Mouse (Mus musculus) T-helper 2 cell (primary cell): ENCODE results near the gene Rpp25l.

Source experiments
- in situ Hi-C: fragments of 300-600 bp; cut with MboI, MseI; formaldehyde crosslinking; loops from one replicate; pipeline ENCODE4 v1.15.1; 2025; ENCODE audit warnings: high pct_unique_total_duplicates

The Rpp25l gene

DNA sequence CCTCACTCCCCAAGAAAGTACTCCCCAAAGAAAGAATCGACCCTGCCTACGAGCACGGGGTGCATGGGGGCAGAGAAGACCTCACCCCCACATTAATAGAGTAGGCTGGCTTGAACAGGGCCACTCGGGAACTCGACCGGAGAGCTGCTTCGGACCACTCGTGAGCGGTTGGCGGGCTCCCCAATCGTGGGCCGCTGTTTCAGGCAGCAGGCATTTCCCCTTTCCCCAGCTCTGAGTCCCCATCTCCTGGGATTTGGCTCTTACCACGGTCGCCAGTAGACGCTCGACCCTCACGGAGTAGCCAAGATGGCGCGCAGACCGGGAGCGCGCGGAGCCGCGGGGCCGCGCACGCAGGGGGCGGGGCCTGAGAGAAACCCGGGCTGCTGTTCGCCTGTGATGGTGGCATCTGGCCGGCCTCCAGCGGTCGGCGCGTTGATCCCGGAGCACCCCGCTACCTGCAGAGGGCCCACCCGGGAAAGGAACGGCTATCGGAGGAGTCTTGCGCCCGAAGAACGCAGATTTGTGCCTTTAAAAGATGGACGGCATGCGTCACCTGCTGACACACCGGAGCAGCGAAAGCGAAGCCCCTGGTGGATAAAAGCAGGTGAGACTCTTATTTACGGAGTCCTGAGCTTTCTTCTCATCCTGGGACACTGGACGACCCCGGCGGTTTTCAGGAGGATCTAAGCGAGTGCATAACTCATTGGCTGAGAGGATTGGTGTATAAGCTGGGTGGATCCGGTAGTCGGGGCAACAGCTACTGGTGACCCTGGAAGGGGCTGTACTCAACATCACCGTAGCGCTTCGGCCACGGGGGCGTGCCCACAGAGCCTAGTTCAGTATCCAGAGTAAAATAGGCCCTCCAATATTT lies at the start of gene Rpp25l:
Gene Rpp25l (minus strand): TSS at position 338 of the 871 bp plus-strand sequence.
- in situ Hi-C loops, result loop anchor here (10.0 kb wide), 2 partner anchors 869 to 1449 kb away; partner anchors contain the start of genes Smim27 and Topors

DNA sequence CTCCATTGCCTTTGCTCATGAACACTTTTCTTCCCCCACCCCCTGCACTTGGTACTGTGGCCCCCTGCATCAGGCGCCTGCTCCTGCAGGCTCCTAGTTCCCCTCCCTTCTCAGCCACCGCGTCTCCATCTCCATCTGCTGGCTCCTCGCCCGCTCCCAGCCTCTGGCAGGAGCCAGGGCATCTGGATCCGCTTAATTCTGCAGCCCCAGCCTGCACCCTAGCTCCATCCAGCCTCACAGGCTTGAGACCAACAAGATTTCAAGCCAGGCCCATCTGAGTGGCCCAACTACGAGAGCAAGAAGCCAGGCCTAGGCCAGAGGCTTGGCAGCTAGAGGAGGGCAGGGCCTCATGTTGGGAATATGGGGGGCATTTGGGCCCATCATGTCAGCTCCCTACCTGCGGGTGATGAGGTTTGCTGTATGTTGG lies 49.4 kb upstream of the Rpp25l start:
- in situ Hi-C loops, result loop anchor here (10.0 to 25.0 kb wide), 2 partner anchors 402 to 500 kb away; partner anchors contain the start of genes Ccl21b and Gm13305

DNA sequence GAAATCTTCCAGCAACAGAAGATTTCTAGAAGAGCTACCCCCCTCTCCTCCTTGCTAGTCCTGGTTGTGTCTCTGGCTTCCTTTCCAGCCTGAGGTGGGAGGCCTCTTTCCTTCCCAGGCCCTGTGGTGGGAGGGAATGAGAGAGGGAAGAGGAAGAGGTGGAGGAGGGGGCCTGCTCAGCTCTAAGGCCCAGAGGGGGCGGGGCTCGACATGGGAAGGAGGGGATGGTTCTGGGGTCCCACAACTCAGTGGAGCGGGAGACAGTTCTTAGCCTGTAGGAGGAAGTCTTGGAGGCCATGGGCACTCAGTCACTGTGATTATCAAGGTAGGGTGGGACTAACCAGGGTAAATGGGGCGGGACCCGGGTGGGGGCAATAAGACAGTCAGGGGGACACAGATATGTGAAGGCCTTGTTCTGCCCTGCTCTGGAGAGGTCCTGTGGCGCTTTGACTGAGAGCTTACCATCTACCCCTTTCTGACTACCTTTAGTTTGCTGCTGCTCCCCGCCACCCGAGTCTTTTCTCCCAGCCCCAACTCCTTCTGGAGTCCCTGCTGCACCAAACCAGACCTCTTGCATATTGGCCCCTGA lies 48.9 kb upstream of the Rpp25l start:
- in situ Hi-C loops, result loop anchor here (10.0 to 25.0 kb wide), 2 partner anchors 403 to 500 kb away; partner anchors contain the start of genes Ccl21b and Gm13305

DNA sequence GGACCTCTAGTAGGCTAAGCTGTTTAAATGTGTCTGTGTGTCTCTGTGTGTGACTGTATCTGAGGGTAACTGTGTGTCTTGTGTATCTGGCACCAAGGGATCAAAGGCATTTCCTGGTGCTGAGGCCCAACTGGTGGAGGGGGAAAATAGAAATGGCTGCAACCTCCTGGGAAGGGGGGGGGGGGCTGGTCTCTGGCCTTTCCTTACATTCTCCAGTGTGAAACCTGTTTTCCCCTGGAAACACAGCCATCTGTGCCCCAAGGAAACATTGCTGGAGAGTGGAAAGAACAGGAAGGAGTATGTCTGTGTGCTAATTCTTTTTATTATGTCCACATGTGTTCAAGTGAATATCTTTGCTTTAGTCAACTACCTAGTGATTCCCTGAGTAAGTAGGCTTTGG lies 48.3 kb upstream of the Rpp25l start:
- in situ Hi-C loops, result loop anchor here (10.0 to 25.0 kb wide), 2 partner anchors 403 to 501 kb away; partner anchors contain the start of genes Ccl21b and Gm13305

DNA sequence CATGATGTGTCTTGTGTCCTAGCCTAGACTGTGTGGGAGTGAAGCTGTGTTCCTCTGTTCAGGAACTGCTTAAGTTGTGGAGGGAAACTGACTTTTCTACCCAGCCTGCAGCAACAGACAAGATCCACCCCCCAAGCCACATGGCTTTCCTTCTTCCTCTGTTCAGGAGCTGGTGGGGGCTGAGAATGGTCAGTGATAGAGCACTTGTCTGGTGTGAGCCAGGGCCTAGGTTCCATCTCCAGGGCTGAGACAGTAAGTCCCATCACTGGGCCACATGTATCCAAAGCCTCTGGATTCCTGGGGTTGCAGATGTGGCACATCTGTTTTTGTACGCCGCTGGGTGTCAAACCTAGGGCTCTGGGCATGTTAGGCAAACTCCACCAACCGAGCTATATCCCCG lies 47.6 kb upstream of the Rpp25l start:
- in situ Hi-C loops, result loop anchor here (10.0 to 25.0 kb wide), 2 partner anchors 404 to 501 kb away; partner anchors contain the start of genes Ccl21b and Gm13305

DNA sequence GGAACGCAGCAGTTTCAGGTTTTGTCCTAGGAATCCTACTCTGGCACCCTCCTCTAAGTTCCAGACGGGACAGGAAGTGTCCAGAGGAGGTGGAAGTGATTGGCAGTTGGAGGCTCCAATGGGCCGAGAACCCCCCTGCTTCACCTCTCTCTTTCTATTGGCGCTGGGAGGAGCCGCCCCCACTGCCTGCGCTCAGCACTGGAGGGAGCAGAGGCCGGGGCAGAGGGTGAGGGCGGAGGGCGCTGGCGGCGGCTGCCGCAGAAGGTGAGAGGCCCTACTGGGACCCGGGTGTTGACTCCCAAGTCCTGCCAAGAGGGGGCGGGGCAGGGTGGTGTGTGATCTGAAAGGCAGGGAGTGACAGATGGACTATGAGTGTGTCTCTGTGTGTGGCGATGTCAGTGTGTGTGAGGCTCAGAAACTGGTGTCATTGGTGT lies 47.0 kb upstream of the Rpp25l start:
- in situ Hi-C loops, result loop anchor here (10.0 to 25.0 kb wide), 2 partner anchors 404 to 502 kb away; partner anchors contain the start of genes Ccl21b and Gm13305

DNA sequence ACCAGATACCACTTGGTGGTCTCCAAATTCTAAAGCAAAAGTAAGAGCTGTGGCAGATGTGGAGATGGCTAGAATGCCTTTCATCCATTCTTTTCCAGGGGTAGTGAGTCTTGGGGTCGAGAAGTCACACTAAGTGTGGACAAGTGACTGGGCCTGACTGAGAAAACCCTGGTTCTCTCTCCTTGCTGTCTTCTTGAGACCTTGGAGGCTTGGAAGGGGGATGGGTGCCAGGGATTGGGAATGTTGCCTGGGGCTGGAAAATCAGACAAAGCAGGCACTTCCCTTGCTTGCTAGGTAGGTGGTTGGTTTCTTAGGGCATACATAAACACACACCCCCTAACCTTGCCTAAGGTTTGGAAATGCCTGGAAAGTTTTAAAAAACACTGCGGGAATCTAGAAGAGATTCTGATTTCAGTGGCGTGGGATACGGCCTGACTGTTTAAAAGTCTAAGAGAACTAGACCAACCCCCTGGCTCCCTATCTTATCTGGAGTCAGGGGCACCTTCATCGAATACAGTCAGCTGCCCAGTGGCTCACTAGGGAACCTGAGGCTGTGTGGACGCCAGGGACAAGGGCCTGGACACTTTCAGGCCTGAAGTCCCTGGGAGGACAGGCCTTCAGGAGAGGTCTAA lies 46.4 kb upstream of the Rpp25l start:
- in situ Hi-C loops, result loop anchor here (10.0 to 25.0 kb wide), 2 partner anchors 405 to 503 kb away; partner anchors contain the start of genes Ccl21b and Gm13305

DNA sequence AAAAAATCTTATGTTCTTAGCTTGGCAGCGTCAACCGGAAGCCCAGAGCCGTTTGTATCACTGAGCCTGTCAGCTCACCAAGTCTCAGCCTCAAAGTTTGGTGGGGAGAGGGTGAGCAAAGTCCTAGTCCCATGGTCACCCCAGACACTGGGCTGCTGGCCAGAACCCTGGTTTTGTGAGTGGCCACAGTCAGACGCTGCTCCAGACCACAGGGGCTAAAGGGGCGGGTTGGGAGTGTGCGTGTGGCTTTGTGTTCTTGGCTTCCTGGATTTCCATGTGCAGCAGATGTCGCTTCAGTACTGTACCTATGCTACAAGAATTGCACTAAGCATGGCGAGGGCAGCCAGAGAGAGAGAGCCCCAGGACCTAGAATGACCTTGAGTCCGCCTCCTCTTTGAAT lies 45.9 kb upstream of the Rpp25l start:
- in situ Hi-C loops, result loop anchor here (25.0 kb wide), 1 partner anchor 503 kb away; the partner anchor contains the start of gene Ccl21b

DNA sequence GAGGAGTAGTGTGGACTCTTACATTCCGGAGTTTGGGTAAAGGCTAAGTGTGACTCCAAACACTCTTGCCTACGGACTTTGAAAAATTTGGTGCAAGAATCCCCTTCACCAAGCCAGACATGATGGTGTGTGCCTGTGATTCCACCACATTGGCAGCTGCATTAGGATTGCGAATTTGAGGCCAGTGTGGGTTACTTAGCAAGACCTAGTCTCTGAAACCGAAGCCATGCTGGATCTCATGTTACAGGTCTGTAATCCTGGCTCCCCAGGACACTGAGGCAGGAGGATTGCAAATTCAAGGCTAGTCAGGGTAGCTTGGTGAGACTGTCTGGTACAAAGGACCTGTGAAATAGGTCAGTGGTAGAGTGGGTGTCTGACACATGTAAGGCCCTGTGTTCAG lies 45.4 kb upstream of the Rpp25l start:
- in situ Hi-C loops, result loop anchor here (25.0 kb wide), 1 partner anchor 504 kb away; the partner anchor contains the start of gene Ccl21b

DNA sequence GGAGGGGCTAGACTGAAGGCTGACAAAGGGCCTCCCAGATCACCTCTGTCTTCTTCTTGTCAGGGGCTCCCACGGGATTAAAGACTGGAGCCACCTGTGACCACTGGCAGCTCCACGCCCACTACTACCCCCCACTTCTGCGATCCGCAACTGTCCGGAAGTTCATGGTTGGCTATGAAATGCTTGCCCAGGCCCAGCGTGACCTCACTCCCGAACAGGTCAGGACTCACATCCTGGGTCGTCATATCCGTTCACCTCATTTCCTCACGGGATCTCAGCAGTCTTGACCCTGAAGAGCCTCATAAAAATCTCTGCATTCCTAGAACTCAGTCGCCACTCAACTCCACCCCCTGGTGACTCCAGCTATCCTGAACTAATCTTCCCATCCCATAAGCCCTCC lies 44.7 kb upstream of the Rpp25l start:
- in situ Hi-C loops, result loop anchor here (25.0 kb wide), 1 partner anchor 504 kb away; the partner anchor contains the start of gene Ccl21b

DNA sequence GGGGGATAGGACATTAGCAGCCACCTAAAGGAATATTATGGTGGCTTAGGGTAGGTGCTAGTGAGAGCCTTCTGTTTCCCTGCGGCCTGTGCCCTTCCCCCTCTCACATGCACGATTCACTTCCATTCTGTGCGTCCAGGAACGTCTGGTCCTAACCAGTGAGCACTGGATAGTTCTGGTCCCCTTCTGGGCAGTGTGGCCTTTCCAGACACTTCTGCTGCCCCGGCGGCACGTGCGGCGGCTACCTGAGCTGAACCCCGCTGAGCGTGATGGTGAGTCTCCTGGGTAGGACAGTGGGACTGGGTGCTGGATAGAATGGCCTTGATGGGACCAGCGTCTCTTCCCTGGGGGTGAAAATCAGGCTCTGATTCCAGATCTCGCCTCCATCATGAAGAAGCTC lies 44.0 kb upstream of the Rpp25l start:
- in situ Hi-C loops, result loop anchor here (25.0 kb wide), 1 partner anchor 505 kb away; the partner anchor contains the start of gene Ccl21b

DNA sequence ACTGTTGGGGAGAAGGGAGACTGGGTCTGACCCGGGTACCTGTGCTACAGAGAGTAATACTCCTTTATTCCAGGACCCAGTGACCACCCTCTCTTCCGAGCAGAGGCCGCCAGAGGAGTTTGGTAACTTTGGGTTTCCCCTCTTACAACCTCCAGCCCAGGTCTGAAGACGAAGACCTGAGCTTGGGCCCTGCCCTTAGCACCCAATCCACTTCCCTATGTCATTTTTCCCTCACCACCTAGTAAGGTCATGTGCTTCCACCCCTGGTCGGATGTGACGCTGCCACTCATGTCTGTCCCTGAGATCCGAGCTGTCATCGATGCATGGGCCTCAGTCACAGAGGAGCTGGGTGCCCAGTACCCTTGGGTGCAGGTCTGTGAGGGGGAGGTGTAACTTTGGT lies 43.1 kb upstream of the Rpp25l start:
- in situ Hi-C loops, result loop anchor here (25.0 kb wide), 1 partner anchor 506 kb away; the partner anchor contains the start of gene Ccl21b

DNA sequence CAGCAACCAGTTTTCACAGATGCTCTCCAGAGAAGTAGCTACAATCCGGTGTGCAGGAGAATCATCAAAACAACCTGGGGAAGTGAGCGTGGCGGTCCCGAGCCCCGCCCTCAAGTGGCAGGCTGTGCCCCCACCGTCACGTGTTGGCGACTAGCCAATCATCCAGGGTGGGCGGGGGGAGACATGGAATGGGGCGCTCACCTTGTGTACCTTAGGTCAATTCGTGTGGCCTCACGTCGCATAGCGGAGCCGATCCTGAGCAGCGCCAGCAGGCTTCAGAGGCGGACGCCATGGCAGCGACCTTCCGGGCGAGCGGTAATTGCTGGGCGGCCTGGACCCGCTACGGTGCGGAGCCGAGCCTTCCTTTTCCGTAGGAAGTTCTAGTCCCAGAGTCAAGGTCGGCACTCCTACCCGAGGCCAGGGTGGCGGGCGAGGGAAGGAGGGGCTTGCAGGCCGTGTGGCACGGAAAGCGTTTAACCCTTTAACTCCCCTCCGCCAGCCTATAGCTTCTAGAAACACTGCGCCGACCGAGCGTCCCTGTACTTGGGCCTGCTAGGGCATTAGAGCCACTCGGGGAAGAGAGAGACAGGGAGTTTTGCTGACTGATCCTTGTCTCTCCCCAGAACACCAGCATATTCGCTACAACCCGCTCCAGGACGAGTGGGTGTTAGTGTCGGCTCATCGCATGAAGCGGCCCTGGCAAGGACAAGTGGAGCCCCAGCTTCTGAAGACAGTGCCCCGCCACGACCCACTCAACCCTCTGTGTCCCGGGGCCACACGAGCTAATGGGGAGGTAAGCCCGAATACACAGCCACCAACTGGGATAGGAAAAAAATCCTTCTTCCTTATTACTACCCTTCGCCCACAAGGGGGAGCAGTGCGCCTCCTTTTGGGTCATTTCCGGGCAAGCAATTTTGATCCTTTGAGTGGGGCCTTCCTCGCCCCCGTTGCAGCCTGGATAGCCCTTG lies 42.3 kb upstream of the Rpp25l start, which contains the start of gene Sigmar1:
Gene Sigmar1 (minus strand): TSS at position 820 of the 968 bp plus-strand sequence.
- in situ Hi-C loops, result loop anchor here (25.0 kb wide), 1 partner anchor 507 kb away; the partner anchor contains the start of gene Ccl21b

DNA sequence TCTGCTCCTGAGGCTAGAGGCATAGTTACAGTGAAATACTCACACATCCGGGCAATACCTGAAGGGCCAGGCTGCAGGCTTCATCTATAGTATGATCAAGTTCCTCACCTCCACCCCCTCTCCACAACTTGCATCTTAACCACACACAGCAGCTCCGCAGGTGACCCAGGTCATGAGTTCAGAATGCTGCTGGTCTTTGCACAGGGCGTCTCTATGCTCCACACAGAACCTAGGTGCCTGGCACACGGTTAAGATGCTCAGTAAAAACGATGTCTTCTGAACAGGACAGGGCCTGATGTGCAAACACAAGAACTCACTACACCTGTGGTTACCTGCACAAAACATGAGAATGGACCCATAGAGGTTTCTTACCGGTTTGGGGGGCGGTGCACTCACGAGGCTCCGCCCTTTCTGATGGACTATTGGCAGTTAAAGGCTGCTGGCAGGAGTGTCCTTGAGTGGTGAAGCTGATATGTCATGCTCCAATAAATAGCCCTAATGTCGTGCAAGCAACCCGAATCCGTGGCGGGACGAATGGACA lies 41.5 kb upstream of the Rpp25l start, which contains the start of gene Galt:
Gene Galt (plus strand): TSS at position 432 of the 541 bp plus-strand sequence.
- in situ Hi-C loops, result loop anchor here (25.0 kb wide), 1 partner anchor 507 kb away; the partner anchor contains the start of gene Ccl21b

DNA sequence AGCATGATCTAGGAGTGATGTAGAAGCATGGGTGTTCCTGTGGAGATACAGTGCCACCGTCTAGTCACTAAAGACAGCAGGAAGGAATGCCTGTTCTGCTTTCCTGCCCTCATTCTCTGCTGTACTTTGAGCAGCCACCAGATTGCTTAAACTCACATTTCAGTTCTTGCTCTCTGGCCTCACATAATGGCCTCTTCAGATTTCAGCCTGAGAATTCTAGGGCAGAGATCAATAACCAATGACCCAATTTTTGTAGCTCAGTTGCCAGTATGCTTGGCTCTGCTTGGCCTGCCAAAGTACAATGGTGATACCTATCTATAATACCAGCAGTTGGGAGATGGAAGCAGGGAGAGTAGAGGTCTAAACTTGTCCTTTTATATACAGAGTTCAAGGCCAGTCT lies 31.7 kb upstream of the Rpp25l start:
- in situ Hi-C loops, result loop anchor here (25.0 kb wide), 1 partner anchor 1033 kb away; the partner anchor contains the start of genes Aptx and Dnaja1

DNA sequence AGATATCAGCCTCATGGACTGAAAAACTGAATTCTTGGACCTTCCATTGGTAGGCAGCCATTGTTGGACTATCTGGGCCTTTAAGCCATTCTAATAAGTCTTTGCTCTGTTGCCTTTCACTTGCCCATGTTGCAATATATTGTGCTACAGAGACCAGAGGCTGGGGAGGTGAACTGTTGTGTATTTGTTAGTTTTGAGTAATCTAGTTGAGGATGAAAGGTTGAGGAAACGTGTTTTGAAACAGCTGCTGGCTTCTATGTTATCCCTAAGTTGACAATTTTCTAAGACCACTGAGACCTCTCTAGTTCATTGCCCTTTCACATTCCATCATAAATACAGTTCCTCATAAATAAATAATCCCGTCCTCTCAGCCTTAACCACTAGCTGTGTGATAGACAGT lies 30.8 kb upstream of the Rpp25l start:
- in situ Hi-C loops, result loop anchor here (25.0 kb wide), 1 partner anchor 1032 kb away; the partner anchor contains the start of genes Aptx and Dnaja1

DNA sequence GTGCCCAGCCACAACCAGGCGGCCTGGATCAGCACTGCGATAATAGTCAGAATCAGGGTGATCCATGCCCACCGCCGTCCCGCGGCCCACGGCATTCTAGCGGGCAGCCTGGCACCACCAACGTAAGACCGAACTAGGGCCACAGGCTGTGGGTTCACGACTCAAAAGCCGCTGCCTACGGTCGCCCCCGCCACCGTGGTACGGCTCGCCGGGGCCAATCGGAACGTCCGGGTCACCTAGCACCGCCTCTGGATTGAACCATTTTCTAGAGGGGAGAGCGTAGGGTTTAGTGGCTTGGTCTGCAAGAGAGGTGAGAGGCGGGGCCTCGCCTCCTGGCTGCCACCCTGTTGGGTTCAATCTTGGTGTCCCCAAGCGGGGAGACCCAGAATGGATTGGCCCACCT lies 27.8 kb upstream of the Rpp25l start:
- in situ Hi-C loops, result loop anchor here (25.0 kb wide), 1 partner anchor 1029 kb away; the partner anchor contains the start of genes Aptx and Dnaja1

DNA sequence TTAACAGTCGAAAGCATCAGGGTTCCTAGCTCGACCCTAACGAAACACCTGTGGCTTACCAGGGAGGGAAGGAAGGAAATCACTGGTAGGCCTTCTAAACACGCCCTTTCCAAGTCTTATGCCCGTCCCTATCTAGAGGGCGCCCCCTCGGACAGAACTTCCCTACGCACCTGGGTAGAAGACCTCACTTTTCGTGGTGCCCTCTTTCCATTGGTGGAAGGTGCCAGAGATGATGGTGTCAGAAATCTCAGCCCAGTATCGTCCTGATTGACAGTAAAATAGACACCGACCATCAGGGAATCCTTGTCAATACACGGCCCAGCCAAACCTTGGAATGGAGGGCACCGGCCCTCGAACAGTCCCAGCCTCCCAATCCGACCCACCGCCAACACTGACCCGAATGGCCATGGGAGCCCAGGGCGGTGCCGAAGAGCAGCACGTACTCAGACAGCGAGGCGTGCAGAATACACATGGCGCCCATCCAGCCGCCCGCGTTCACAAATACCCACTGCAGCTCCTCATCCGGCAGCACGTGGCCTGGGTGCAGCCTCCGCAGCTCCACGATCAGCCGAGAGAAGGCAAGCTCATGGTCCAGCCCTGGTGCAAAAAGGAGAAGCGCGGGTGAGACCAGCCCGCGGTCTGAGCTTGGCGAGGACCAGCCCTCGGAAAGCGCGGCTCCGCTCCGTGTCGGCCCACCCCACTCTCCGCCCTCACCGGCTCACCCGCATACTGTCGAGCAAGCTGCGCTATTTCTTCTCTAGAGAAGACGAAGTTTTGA lies 27.2 kb upstream of the Rpp25l start:
- in situ Hi-C loops, result loop anchor here (25.0 kb wide), 1 partner anchor 1028 kb away; the partner anchor contains the start of genes Aptx and Dnaja1
